Mouse (Mus musculus) megakaryocyte, embryonic 14.5 days (primary cell): Measurements from ENCODE around the gene Taok3. TPM values are rescaled to one million over a fixed set of nuclear protein-coding genes. Genes with fewer than 3 reads are reported as not detected.

ENCODE experiments used
- H3K27me3 ChIP-seq: replicated peaks from 2 replicates; pipeline ENCODE3; 2012; ENCODE audit warnings: inconsistent platforms
- H3K36me3 ChIP-seq: replicated peaks from 2 replicates; pipeline ENCODE3; 2012; ENCODE audit warnings: low read length, inconsistent platforms, mixed read lengths
- H3K4me1 ChIP-seq: 2 replicates; pipeline ENCODE4 v1.6.1; 2012; ENCODE audit warnings: inconsistent platforms
- H3K4me3 ChIP-seq: replicated peaks from 2 replicates; pipeline ENCODE3; 2012; ENCODE audit warnings: moderate library complexity, mild to moderate bottlenecking, inconsistent platforms
- H3K9me3 ChIP-seq: 2 replicates; pipeline ENCODE4 v1.6.1; 2012; ENCODE audit warnings: inconsistent platforms
- FLI1 ChIP-seq: IDR thresholded peaks from 2 replicates; pipeline ENCODE4 v1.6.1; 2012; ENCODE audit warnings: low read length, inconsistent platforms, mixed read lengths
- GATA1 ChIP-seq: IDR thresholded peaks from 3 replicates; pipeline ENCODE4 v1.6.1; 2012; ENCODE audit warnings: mixed read lengths, low read length, inconsistent platforms, borderline replicate concordance
- polyA plus RNA-seq: library from polyadenylated mRNA; stranded (reverse); fragments of >175 nt; gene quantifications from 2 replicates; pipeline ENCODE4 v1.2.3, GENCODE M21; 2012; ENCODE audit warnings: low replicate concordance; ENCODE audit not compliant: insufficient read depth

Gene Taok3
- 75.0 and 157 TPM in 2 replicates for polyA plus RNA-seq

GRCm38 (mm10) chr5:117119777-117120488 is at the start of gene Taok3:
Gene Taok3 (plus strand): TSS chr5:117120129.
- H3K9me3 ChIP-seq: no peaks in the 10 kb centered on the region
- H3K36me3 ChIP-seq: peaks cover 22% of the 10 kb centered on the region
- H3K4me1 ChIP-seq: peaks cover 75% of the 10 kb centered on the region
- peak within 1 kb of the TSS; percentile 96 for H3K4me3 ChIP-seq
- no peak for TF ChIP-seq FLI1
- TF ChIP-seq GATA1: no peak
- no peaks in the 10 kb centered on the region for H3K27me3 ChIP-seq

- TF ChIP-seq GATA1 (no peak), FLI1 (no peak)
- Histone ChIP-seq H3K4me1 (peaks cover 24% of the 10 kb centered on the region), H3K36me3 (peaks cover 19% of the 10 kb centered on the region), H3K4me3 (peak overlapping the region; percentile 60), H3K9me3 (peaks cover 13% of the 10 kb centered on the region), H3K27me3 (peaks cover 33% of the 10 kb centered on the region)
Observed at GRCm38 (mm10) chr5:117087718-117088117, 32.2 kb upstream of the Taok3 start.

- Histone ChIP-seq H3K4me1 (peaks cover 24% of the 10 kb centered on the region), H3K4me3 (peak overlapping the region; percentile 33), H3K27me3 (peaks cover 31% of the 10 kb centered on the region), H3K36me3 (peaks cover 34% of the 10 kb centered on the region), H3K9me3 (0 out of 2 replicates have a peak, but pooled peaks cover 3% of the 10 kb centered on the region)
- TF ChIP-seq GATA1: no peak
- no peak for TF ChIP-seq FLI1
Observed at GRCm38 (mm10) chr5:117089147-117089546, 30.8 kb upstream of the Taok3 start.

- Histone ChIP-seq H3K27me3 (peaks cover 26% of the 10 kb centered on the region), H3K9me3 (no peaks in the 10 kb centered on the region), H3K4me3 (peak overlapping the region; percentile 33), H3K36me3 (peaks cover 40% of the 10 kb centered on the region), H3K4me1 (peaks cover 27% of the 10 kb centered on the region)
- TF ChIP-seq GATA1: no peak
- TF ChIP-seq FLI1: no peak
Observed at GRCm38 (mm10) chr5:117089786-117090185, 30.1 kb upstream of the Taok3 start.

GRCm38 (mm10) chr5:117094431-117094830 is 25.5 kb upstream of the Taok3 start:
- Histone ChIP-seq H3K4me3 (no peak overlapping the region), H3K27me3 (no peaks in the 10 kb centered on the region), H3K4me1 (peaks cover 15% of the 10 kb centered on the region), H3K36me3 (peaks cover 82% of the 10 kb centered on the region), H3K9me3 (no peaks in the 10 kb centered on the region)
- TF ChIP-seq FLI1 (no peak), GATA1 (no peak)

GRCm38 (mm10) chr5:117096716-117097115 is 23.2 kb upstream of the Taok3 start:
- Histone ChIP-seq H3K4me1 (peaks cover 20% of the 10 kb centered on the region), H3K27me3 (no peaks in the 10 kb centered on the region), H3K4me3 (no peak overlapping the region), H3K9me3 (no peaks in the 10 kb centered on the region), H3K36me3 (peaks cover 96% of the 10 kb centered on the region)
- TF ChIP-seq FLI1: no peak
- TF ChIP-seq GATA1: no peak

- H3K4me1 ChIP-seq: peaks cover 34% of the 10 kb centered on the region
- no peak overlapping the region for H3K4me3 ChIP-seq
- no peak for TF ChIP-seq GATA1
- no peak for TF ChIP-seq FLI1
- no peaks in the 10 kb centered on the region for H3K27me3 ChIP-seq
- peaks cover 96% of the 10 kb centered on the region for H3K36me3 ChIP-seq
- no peaks in the 10 kb centered on the region for H3K9me3 ChIP-seq
Observed at GRCm38 (mm10) chr5:117099008-117099407, 20.9 kb upstream of the Taok3 start.

GRCm38 (mm10) chr5:117099742-117100141 is 20.2 kb upstream of the Taok3 start:
- no peaks in the 10 kb centered on the region for H3K27me3 ChIP-seq
- H3K36me3 ChIP-seq: peaks cover 96% of the 10 kb centered on the region
- H3K4me3 ChIP-seq: no peak overlapping the region
- peaks cover 31% of the 10 kb centered on the region for H3K4me1 ChIP-seq
- H3K9me3 ChIP-seq: no peaks in the 10 kb centered on the region
- TF ChIP-seq GATA1 (no peak), FLI1 (no peak)

- TF ChIP-seq GATA1 (no peak), FLI1 (no peak)
- Histone ChIP-seq H3K4me1 (peaks cover 28% of the 10 kb centered on the region), H3K4me3 (no peak overlapping the region), H3K27me3 (no peaks in the 10 kb centered on the region), H3K9me3 (no peaks in the 10 kb centered on the region), H3K36me3 (peaks cover 100% of the 10 kb centered on the region)
Observed at GRCm38 (mm10) chr5:117103194-117103929, 16.6 kb upstream of the Taok3 start.

GRCm38 (mm10) chr5:117104329-117104728 is 15.6 kb upstream of the Taok3 start:
- Histone ChIP-seq H3K27me3 (no peaks in the 10 kb centered on the region), H3K9me3 (no peaks in the 10 kb centered on the region), H3K36me3 (peaks cover 100% of the 10 kb centered on the region), H3K4me1 (peaks cover 28% of the 10 kb centered on the region), H3K4me3 (no peak overlapping the region)
- TF ChIP-seq GATA1: no peak
- no peak for TF ChIP-seq FLI1

- peaks cover 31% of the 10 kb centered on the region for H3K4me1 ChIP-seq
- H3K9me3 ChIP-seq: no peaks in the 10 kb centered on the region
- H3K27me3 ChIP-seq: no peaks in the 10 kb centered on the region
- peaks cover 99% of the 10 kb centered on the region for H3K36me3 ChIP-seq
- no peak overlapping the region for H3K4me3 ChIP-seq
- TF ChIP-seq FLI1: no peak
- TF ChIP-seq GATA1: no peak
Observed at GRCm38 (mm10) chr5:117105761-117106160, 14.2 kb upstream of the Taok3 start.
